Mouse (Mus musculus) adrenal gland, postnatal 14 days (tissue): ENCODE results near the gene Acan. TPM values are rescaled to one million over a fixed set of nuclear protein-coding genes. Genes with fewer than 3 reads are reported as not detected.

Experiments
- DNase-seq: peaks from one replicate; pipeline ENCODE4 v3.0.0; 2021; ENCODE audit warnings: mixed read lengths
- long read RNA-seq, 2 experiments: library from polyadenylated mRNA; stranded (forward); transcript quantifications; one replicate each; pipeline ENCODE4 v2.0.0; 2021
- total RNA-seq: library from RNA; stranded (reverse); gene quantifications from 2 replicates; pipeline ENCODE4 v1.2.3, GENCODE M21; 2021

Acan gene
- 0.48 and 0.49 TPM in 2 replicates for total RNA-seq
- long read RNA-seq, experiment 1 = 0 reads
- long read RNA-seq, experiment 2 = 0 reads

GRCm38 (mm10) chr7:79053383-79053889 lies at the start of gene Acan:
Gene Acan, plus strand, starts transcription at chr7:79053483.
- DNase-seq = no peak

GRCm38 (mm10) chr7:79021293-79021905 lies 31.9 kb upstream of the Acan start:
- no peak for DNase-seq

GRCm38 (mm10) chr7:79029138-79029537 lies 24.1 kb upstream of the Acan start:
- DNase-seq = no peak

GRCm38 (mm10) chr7:79033745-79034144 lies 19.5 kb upstream of the Acan start:
- no peak for DNase-seq

GRCm38 (mm10) chr7:79034521-79034920 lies 18.8 kb upstream of the Acan start:
- DNase-seq = no peak

- DNase-seq = peak; percentile 14
Observed at GRCm38 (mm10) chr7:79052081-79052480, 1.2 kb upstream of the Acan start.

GRCm38 (mm10) chr7:79052521-79053382 lies 531 bp upstream of the Acan start:
- peak; percentile 12 for DNase-seq

- DNase-seq = no peak
Observed at GRCm38 (mm10) chr7:79054111-79054510, 828 bp downstream of the Acan start.

GRCm38 (mm10) chr7:79058546-79058945 lies 5.3 kb downstream of the Acan start:
- peak; percentile 53 for DNase-seq

- DNase-seq = no peak
Observed at GRCm38 (mm10) chr7:79067466-79067865, 14.2 kb downstream of the Acan start.

- DNase-seq = no peak
Observed at GRCm38 (mm10) chr7:79068231-79068630, 14.9 kb downstream of the Acan start.

- DNase-seq = no peak
Observed at GRCm38 (mm10) chr7:79079212-79079611, 25.9 kb downstream of the Acan start.

- DNase-seq = peak; percentile 82
Observed at GRCm38 (mm10) chr7:79080572-79081399, 27.5 kb downstream of the Acan start.

- DNase-seq = peak; percentile 30
Observed at GRCm38 (mm10) chr7:79089111-79089510, 35.8 kb downstream of the Acan start.

- no peak for DNase-seq
Observed at GRCm38 (mm10) chr7:79096492-79096891, 43.2 kb downstream of the Acan start.

GRCm38 (mm10) chr7:79113848-79114247 lies 60.6 kb downstream of the Acan start:
- DNase-seq = no peak

- no peak for DNase-seq
Observed at GRCm38 (mm10) chr7:79123465-79123864, 70.2 kb downstream of the Acan start.

- no peak for DNase-seq
Observed at GRCm38 (mm10) chr7:79129883-79130282, 76.6 kb downstream of the Acan start.

GRCm38 (mm10) chr7:79130385-79130784 lies 77.1 kb downstream of the Acan start:
- peak; percentile 13 for DNase-seq

- DNase-seq = peak; percentile 73
Observed at GRCm38 (mm10) chr7:79130843-79131444, 77.7 kb downstream of the Acan start, which contains the start of gene Hapln3. Gene Hapln3, minus strand, starts transcription at chr7:79131018.

GRCm38 (mm10) chr7:79133391-79133790 lies 80.1 kb downstream of the Acan start:
- DNase-seq = peak; percentile 46

GRCm38 (mm10) chr7:79139328-79139824 lies 86.1 kb downstream of the Acan start:
- no peak for DNase-seq
